Mouse (Mus musculus) kidney, postnatal 36 days (tissue): ENCODE data around the gene Enox1.

Source experiments
- DNase-seq, 2 experiments: peaks; one replicate each; pipeline ENCODE4 v3.0.0; 2021 to 2022; ENCODE audit warnings: mixed read lengths in 2 of 2

Gene Enox1

DNA sequence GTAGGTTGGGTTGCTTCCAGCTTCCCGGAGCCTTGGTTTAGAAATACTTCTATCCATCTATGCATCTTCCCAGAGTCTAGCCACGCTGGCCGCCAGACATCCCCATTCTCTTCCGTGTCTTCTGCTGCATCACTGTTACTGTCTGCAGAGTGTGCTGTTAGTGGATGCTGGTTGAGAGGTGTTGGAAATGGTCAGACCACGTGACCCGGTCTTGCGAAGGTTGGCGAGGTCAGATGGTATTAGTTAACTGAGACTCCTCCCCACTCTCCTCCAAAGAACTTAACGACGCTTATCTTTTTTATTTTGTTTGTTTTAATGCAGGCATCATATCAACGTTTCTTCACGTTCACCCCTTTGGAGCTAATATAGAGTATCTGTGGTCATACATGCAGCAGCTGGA lies 550.7 kb downstream of the Enox1 start:
- no peak for DNase-seq

DNA sequence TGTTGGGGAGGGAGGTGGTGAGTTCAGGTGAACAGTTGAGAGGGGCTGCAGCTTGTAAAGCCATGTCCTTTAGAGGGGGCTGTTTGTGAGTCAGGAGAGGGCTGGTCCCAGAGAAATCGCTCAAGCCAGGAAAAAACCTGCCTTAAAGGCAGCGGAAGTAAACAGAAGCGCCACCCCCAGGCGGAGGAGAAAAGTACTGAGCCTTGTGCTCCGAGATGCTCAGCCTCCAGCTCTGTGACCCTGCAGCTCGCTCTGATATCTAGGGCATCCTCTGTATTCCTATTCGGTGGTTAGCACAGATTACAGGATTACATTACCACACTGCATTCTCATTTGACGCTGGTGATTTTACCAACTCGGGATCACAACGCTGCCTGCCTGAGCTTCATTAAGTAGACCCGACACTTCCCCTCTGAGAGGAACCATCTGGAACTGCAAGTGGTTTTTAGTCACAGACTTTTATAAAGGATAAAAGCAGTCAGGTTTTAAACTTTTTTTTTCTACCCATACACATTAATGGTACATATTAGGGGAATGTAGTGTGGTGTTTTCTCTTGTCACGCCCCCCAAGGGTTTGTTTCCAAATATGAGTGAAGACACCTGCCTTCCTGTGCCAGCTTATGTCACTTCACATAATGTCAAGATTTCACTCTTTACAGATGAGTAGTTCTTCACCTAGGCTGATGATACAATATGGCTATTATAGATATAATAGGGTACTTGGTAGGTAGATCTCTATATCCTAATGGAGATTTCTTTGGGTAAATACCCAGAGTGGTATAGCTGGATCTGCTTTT lies 552.0 kb downstream of the Enox1 start:
- DNase-seq, result peak in 1 of 2 experiments; percentile 20

GRCm38 (mm10) chr14:77714931-77715535 lies 558.5 kb downstream of the Enox1 start:
- DNase-seq, result no peak

- no peak for DNase-seq
Observed at GRCm38 (mm10) chr14:77716981-77717380, 560.4 kb downstream of the Enox1 start.

DNA sequence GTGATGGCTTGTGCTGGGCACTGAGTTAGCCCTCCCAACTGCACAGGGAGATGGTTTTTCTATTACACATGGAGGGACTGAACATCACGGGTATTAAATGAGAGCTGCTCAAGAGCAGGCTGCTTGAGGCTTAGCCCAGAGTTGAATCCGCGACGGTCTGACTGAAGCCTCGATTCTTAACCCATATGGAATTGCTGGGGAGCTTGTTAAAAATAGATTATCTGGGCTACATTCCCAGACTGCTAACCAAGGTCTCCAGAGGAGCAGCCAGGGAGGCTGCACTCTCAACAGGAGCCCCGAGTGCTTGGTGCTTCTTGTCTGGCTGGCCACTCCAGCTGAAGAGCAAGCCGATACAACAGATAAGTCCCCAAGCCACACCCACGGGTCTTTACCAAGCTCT lies 562.3 kb downstream of the Enox1 start:
- DNase-seq, result no peak

DNA sequence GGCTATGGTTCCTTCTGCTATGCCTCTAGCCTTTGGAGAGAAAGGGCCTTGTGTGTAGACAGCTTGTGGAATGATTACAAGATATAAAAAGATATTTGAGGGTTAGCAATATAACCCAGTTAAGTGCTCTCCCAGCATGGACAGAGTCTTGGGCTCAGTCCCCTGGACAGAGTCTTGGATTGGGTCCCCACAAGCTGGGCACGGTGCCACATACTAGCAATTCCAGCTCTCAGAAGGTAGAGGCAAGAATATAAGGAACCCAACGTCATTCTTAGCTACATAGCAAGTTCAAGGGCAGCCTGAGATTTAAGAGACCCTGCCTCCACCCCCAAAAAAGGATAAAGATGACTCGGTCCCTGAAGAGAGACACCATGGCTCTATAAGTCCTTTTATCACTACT lies 581.5 kb downstream of the Enox1 start:
- DNase-seq, result peak in 1 of 2 experiments; percentile 5

- peak in 1 of 2 experiments; percentile 2 for DNase-seq
Observed at GRCm38 (mm10) chr14:77738751-77739365, 582.3 kb downstream of the Enox1 start.

DNA sequence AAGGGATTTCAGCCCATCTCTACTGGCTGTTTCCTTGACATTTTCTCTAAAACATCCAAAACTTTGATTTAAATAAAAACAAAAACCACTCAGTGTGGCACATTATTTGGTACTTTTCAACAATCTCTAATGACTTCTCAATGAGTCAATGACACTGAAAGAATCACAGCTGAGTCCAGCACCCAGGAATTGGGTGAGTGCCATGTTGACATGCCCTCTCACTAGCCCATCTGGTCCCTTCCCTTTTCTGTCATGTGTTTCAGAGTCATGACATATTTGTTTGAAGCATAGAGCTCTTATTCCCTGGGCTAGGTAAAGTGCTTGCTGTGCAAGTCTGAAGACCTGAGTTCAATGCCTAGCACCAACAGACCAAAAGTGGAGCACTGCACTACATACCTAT lies 582.8 kb downstream of the Enox1 start:
- no peak for DNase-seq

GRCm38 (mm10) chr14:77744638-77745240 lies 588.2 kb downstream of the Enox1 start:
- no peak for DNase-seq

DNA sequence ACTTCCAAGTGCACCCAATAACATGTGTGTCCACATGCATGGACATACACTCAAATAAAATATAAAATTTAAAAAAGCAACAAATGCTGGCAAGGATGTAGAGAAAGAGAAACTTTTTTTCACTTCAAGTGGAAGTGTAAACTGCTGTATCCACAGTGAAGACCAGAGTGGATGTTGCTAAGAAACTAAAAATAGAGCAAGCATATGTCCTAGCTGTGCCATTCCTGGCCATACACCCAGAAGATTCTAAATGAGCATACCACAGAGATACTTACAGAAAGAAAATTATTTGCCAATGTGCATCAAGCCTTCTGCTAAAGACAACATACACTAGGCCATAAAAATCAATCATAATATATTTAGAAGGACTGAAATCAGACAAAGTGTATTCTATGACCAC lies 592.4 kb downstream of the Enox1 start:
- DNase-seq, result no peak
